Mouse (Mus musculus): ENCODE measurements around the gene Rpl6.
A peak's percentile ranks its signal among the peaks of the same experiment; 100 is the strongest.
"Not testable (repeated sequence)": the region's sequence is repeated elsewhere in the genome, so short reads cannot be mapped to it uniquely, and the experiment has no call there.

Rpl6 gene

GRCm38 (mm10) chr5:121224856-121225255 is 20.6 kb downstream of the Rpl6 start:
- no peak for DNase-seq (ENCODE audit: low spot score in 2 of 2)

- no peak for DNase-seq (ENCODE audit: low spot score in 2 of 2)
These were observed 21.6 kb downstream of the Rpl6 start for GRCm38 (mm10) chr5:121225854-121226253.

- no peak for DNase-seq (ENCODE audit: low spot score in 2 of 2)
These were observed 22.1 kb downstream of the Rpl6 start for GRCm38 (mm10) chr5:121226406-121226805.

- no peak for DNase-seq (ENCODE audit: low spot score in 2 of 2)
These were observed 22.6 kb downstream of the Rpl6 start for GRCm38 (mm10) chr5:121226845-121227244.

- not testable (repeated sequence) for DNase-seq (ENCODE audit: low spot score in 2 of 2)
These were observed 23.0 kb downstream of the Rpl6 start for GRCm38 (mm10) chr5:121227330-121227729.

GRCm38 (mm10) chr5:121229182-121229581 is 24.9 kb downstream of the Rpl6 start:
- DNase-seq (ENCODE audit: low spot score in 2 of 2): no peak

GRCm38 (mm10) chr5:121230811-121231210 is 26.5 kb downstream of the Rpl6 start:
- DNase-seq (ENCODE audit: low spot score in 2 of 2): no peak

GRCm38 (mm10) chr5:121232789-121233188 is 28.5 kb downstream of the Rpl6 start:
- DNase-seq (ENCODE audit: low spot score in 2 of 2): no peak

- no peak for DNase-seq (ENCODE audit: low spot score in 2 of 2)
These were observed 29.4 kb downstream of the Rpl6 start for GRCm38 (mm10) chr5:121233726-121234125.

- DNase-seq (ENCODE audit: low spot score in 2 of 2): peak in 1 of 2 experiments; percentile 76
These were observed 31.9 kb downstream of the Rpl6 start for GRCm38 (mm10) chr5:121236171-121236570.

- no peak for DNase-seq (ENCODE audit: low spot score in 2 of 2)
These were observed 33.9 kb downstream of the Rpl6 start for GRCm38 (mm10) chr5:121238208-121238607.

GRCm38 (mm10) chr5:121239846-121240245 is 35.6 kb downstream of the Rpl6 start:
- peak in 1 of 2 experiments; percentile 30 for DNase-seq (ENCODE audit: low spot score in 2 of 2)

GRCm38 (mm10) chr5:121241182-121241581 is 36.9 kb downstream of the Rpl6 start:
- no peak for DNase-seq (ENCODE audit: low spot score in 2 of 2)

- no peak for DNase-seq (ENCODE audit: low spot score in 2 of 2)
These were observed 38.0 kb downstream of the Rpl6 start for GRCm38 (mm10) chr5:121242261-121242660.

- no peak for DNase-seq (ENCODE audit: low spot score in 2 of 2)
These were observed 38.4 kb downstream of the Rpl6 start for GRCm38 (mm10) chr5:121242701-121243100.

GRCm38 (mm10) chr5:121243676-121244364 is 39.5 kb downstream of the Rpl6 start:
- DNase-seq (ENCODE audit: low spot score in 2 of 2): no peak

GRCm38 (mm10) chr5:121244365-121244731 is 40.1 kb downstream of the Rpl6 start:
- no peak for DNase-seq (ENCODE audit: low spot score in 2 of 2)

- no peak for DNase-seq (ENCODE audit: low spot score in 2 of 2)
These were observed 40.9 kb downstream of the Rpl6 start for GRCm38 (mm10) chr5:121245201-121245600.

- no peak for DNase-seq (ENCODE audit: low spot score in 2 of 2)
These were observed 44.6 kb downstream of the Rpl6 start for GRCm38 (mm10) chr5:121248766-121249394.

- DNase-seq (ENCODE audit: low spot score in 2 of 2): no peak
These were observed 45.4 kb downstream of the Rpl6 start for GRCm38 (mm10) chr5:121249693-121250092.

- DNase-seq (ENCODE audit: low spot score in 2 of 2): no peak
These were observed 47.5 kb downstream of the Rpl6 start for GRCm38 (mm10) chr5:121251813-121252212.

- no peak for DNase-seq (ENCODE audit: low spot score in 2 of 2)
These were observed 49.7 kb downstream of the Rpl6 start for GRCm38 (mm10) chr5:121253816-121254497.

- no peak for DNase-seq (ENCODE audit: low spot score in 2 of 2)
These were observed 50.7 kb downstream of the Rpl6 start for GRCm38 (mm10) chr5:121254977-121255376.
